Mouse (Mus musculus): ENCODE measurements around the gene Ptbp3.

DNA sequence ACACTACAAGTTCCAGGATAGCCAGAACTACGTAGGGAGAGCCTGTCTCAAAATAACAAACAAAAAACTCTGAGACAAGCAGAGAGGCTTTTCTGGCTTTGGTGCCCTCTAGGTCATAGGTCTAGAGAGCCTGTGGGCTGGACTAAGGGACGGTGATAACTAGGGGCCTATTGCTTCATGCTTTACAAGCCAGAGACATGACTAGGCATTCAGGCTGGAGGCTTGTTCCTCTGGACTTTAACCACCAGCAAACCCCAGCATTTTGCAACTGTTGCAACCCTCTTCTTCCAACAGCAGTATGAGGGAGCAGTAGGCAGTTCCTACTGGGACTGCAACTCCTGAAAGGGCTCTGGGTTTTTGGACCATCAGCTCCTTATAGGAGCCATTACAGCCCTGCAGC, 109.2 kb downstream of the Ptbp3 start:
- no peak for TF ChIP-seq GABPA (IDR thresholded peaks at IDR 0.05; ENCODE audit: low read depth, low read length)
- TF ChIP-seq ZMIZ1 (IDR thresholded peaks at IDR 0.05; ENCODE audit: low read depth, low read length), result no peak
- no peak for TF ChIP-seq ZC3H11A (IDR thresholded peaks at IDR 0.05; ENCODE audit: low read depth, low read length)
- TF ChIP-seq TCF12 (IDR thresholded peaks at IDR 0.05; ENCODE audit: low read depth, low read length), result no peak
- TF ChIP-seq POLR2AphosphoS2 (IDR thresholded peaks at IDR 0.05; ENCODE audit: low read length), result no peak
